Mouse (Mus musculus) embryonic fibroblast, embryonic 13.5 days (primary cell): ENCODE data around the gene Agpat4.

Experiments used
- CTCF ChIP-seq: IDR thresholded peaks from 2 replicates; pipeline ENCODE4 v1.5.1; 2011; ENCODE audit warnings: mild to moderate bottlenecking, control low read depth, low read length, moderate library complexity, borderline replicate concordance; ENCODE audit not compliant: insufficient read depth
- POLR2A ChIP-seq: IDR thresholded peaks from 2 replicates; pipeline ENCODE4 v1.6.1; 2011; ENCODE audit warnings: low read depth, mild to moderate bottlenecking, control low read depth, low read length, moderate library complexity

DNA sequence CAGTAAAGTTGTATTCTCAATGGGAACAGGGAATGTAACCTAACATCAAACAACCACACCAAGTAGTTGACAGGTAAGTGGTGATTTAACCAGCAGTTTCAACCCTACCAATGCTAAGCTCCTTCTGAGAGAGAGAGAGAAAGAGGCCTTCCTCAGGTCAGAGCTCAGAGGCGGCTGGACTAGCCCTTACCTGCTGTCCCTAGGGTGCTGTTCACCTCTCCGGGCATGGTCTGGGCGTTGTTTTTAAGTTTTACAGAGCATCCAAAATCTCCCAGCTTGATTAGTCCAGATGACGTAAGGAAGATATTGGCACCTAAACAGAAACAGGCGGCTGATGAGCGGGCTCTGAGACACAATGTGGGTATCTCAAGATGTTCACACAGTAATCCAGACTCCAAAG is 114.2 kb downstream of the Agpat4 start:
- TF ChIP-seq CTCF, result no peak
- no peak for TF ChIP-seq POLR2A
